ENCODE assay signal across 8 mouse cellular contexts in genomic region chr7:126949403-126949792, GRCm38 (mm10). TPM values are rescaled to one million over a fixed set of nuclear protein-coding genes. Genes with fewer than 3 reads are reported as not detected.
A peak's percentile ranks its signal among the peaks of the same experiment; 100 is the strongest.
DNase-seq lines count a peak whose midpoint lies in the region; ATAC-seq and TF ChIP-seq lines count a peak whose summit lies in the region.

Asphd1 (minus strand) TSS chr7:126949582.

- peaks cover 7% of the 10 kb centered on the region; the same call in 1 of the 2 replicates for H3K4me1 ChIP-seq in spleen, adult 2 months (ENCODE audit: control insufficient read depth, insufficient read depth, insufficient read length)
- peaks cover 72% of the 10 kb centered on the region for H3K4me1 ChIP-seq in midbrain, embryonic 13.5 days (replicated peaks)

- TF ChIP-seq CTCF in spleen, adult 2 months (IDR thresholded peaks at IDR 0.05; ENCODE audit: extremely low read depth, insufficient read depth, insufficient read length, insufficient replicate concordance): no peak

- peak within 1 kb of the TSS; percentile 81 for H3K9ac ChIP-seq in midbrain, embryonic 13.5 days (replicated peaks)

- H3K27ac ChIP-seq in spleen, adult 2 months (ENCODE audit: insufficient read depth, low read length): no peak within 1 kb of the TSS
- peak within 1 kb of the TSS; percentile 93 for H3K27ac ChIP-seq in midbrain, embryonic 13.5 days

- no peaks in the 10 kb centered on the region for H3K9me3 ChIP-seq in midbrain, embryonic 13.5 days

- TF ChIP-seq POLR2A in spleen, adult 2 months (IDR thresholded peaks at IDR 0.05; ENCODE audit: low read depth, low read length): no peak

- peaks cover 8% of the 10 kb centered on the region for H3K36me3 ChIP-seq in spleen, adult 2 months (ENCODE audit: control insufficient read depth, insufficient read depth, low read length)
- H3K36me3 ChIP-seq in midbrain, embryonic 13.5 days: peaks cover 33% of the 10 kb centered on the region

- peak within 1 kb of the TSS; percentile 44; the same call in 1 of the 2 replicates for H3K4me3 ChIP-seq in spleen, adult 2 months (ENCODE audit: extremely low read depth, insufficient read depth, insufficient read length)
- H3K4me3 ChIP-seq in midbrain, embryonic 13.5 days (replicated peaks): peak within 1 kb of the TSS; percentile 63

- DNase-seq in cerebellum, adult 9-11 months: no peak
- no peak for DNase-seq in spleen, adult 2 months (ENCODE audit: low read depth in 1 of 2, low spot score in 2 of 2)
- DNase-seq in spleen, postnatal 10 days (ENCODE audit: low spot score in 2 of 2): no peak
- DNase-seq in layer of hippocampus, adult 9-11 months: peak; percentile 72
- no peak for DNase-seq in B cell, adult 2 months
- DNase-seq in kidney, postnatal 4 days: no peak

- ATAC-seq in cerebellum, adult (ENCODE audit: insufficient number of reproducible peaks, low FRiP score, low TSS enrichment): peak; percentile 5; the same call in 1 of the 2 replicates
- peak; percentile 69 for ATAC-seq in midbrain, embryonic 13.5 days

- H3K27me3 ChIP-seq in spleen, adult 2 months (ENCODE audit: control insufficient read depth, insufficient read depth, low read length): peaks cover 7% of the 10 kb centered on the region; the same call in 1 of the 2 replicates
- H3K27me3 ChIP-seq in midbrain, embryonic 13.5 days: peaks cover 22% of the 10 kb centered on the region

- WGBS in spleen, adult 2 months: 5% methylated on average over 21 of the region's 21 CpGs
- under 1% methylated on average over 21 of the region's 21 CpGs for WGBS in midbrain, embryonic 13.5 days

- H3K4me2 ChIP-seq in midbrain, embryonic 13.5 days (replicated peaks): peak within 1 kb of the TSS; percentile 98

RNA-seq across cellular contexts. Expression of gene Asphd1, which starts in this region (rescaled TPM):
- not detected in 2 replicates for polyA plus RNA-seq in spleen, adult 2 months (2012; rRNA removed)
- 5.5 and 5.8 TPM in 2 replicates for polyA plus RNA-seq in midbrain, embryonic 13.5 days (2015; fragmentation: Nextera tagmentation; extraction: Ambion mirVana)
